Mouse (Mus musculus): ENCODE data around the gene Glo1. TPM values are rescaled to one million over a fixed set of nuclear protein-coding genes. Genes with fewer than 3 reads are reported as not detected.

Glo1 gene
- polyA plus RNA-seq, 1 experiment from 2014 or later = 289 TPM

Other genes starting within 250 kb of the Glo1 start
- 14.5 and 15.2 TPM in 2 replicates for gene Btbd9, start 50.4 kb downstream of the Glo1 start, polyA plus RNA-seq (2015; fragmentation: Nextera tagmentation; extraction: Ambion mirVana)
- 1.4 and 1.5 TPM in 2 replicates for gene Dnah8, start 2.5 kb downstream of the Glo1 start, polyA plus RNA-seq (2015; fragmentation: Nextera tagmentation; extraction: Ambion mirVana)

Measured in liver, embryonic 13.5 days (tissue).